Mouse (Mus musculus) thymus, adult 2 months (tissue): ENCODE measurements around the gene Tmem229a. TPM values are rescaled to one million over a fixed set of nuclear protein-coding genes. Genes with fewer than 3 reads are reported as not detected.

ENCODE experiments used
- DNase-seq: peaks from one replicate; pipeline ENCODE4 v3.0.0; 2021
- H3K27ac ChIP-seq: fragments of 200-500 bp; 2 replicates; pipeline ENCODE4 v1.5.1; 2012; ENCODE audit warnings: low read length, control low read depth; ENCODE audit not compliant: control insufficient read depth, insufficient read depth
- H3K27me3 ChIP-seq: fragments of 200-500 bp; 2 replicates; pipeline ENCODE4 v1.6.1; 2012; ENCODE audit warnings: mild to moderate bottlenecking, low read length, moderate library complexity, mixed read lengths; ENCODE audit not compliant: control insufficient read depth, insufficient read depth
- H3K36me3 ChIP-seq: fragments of 200-500 bp; 2 replicates; pipeline ENCODE4 v1.6.1; 2012; ENCODE audit warnings: mild to moderate bottlenecking, low read length, moderate library complexity; ENCODE audit not compliant: control insufficient read depth, insufficient read depth
- H3K4me1 ChIP-seq: fragments of 200-500 bp; replicated peaks from 2 replicates; pipeline ENCODE4 v1.6.1; 2012; ENCODE audit warnings: low read length; ENCODE audit not compliant: control insufficient read depth, insufficient read depth
- H3K4me3 ChIP-seq: fragments of 200-500 bp; 2 replicates; pipeline ENCODE4 v1.5.1; 2012; ENCODE audit warnings: mild to moderate bottlenecking, low read length, control low read depth, moderate library complexity; ENCODE audit not compliant: control insufficient read depth, insufficient read depth
- CTCF ChIP-seq: fragments of 200-500 bp; IDR thresholded peaks from 2 replicates; pipeline ENCODE4 v1.5.1; 2012; ENCODE audit warnings: mild to moderate bottlenecking, control low read depth, low read length, moderate library complexity, borderline replicate concordance; ENCODE audit not compliant: control insufficient read depth, poor library complexity, insufficient read depth; ENCODE audit errors: extremely low read depth
- POLR2A ChIP-seq: fragments of 200-500 bp; IDR thresholded peaks from 2 replicates; pipeline ENCODE4 v1.6.1; 2012; ENCODE audit warnings: mild to moderate bottlenecking, low read length, control low read depth, moderate library complexity; ENCODE audit not compliant: control insufficient read depth, poor library complexity, insufficient read depth; ENCODE audit errors: extremely low read depth
- WGBS: fragments of 180-500 bp; shearing (Covaris S2); methylation state at CpG from one replicate; pipeline ENCODE4 v1.1.7; 2018; 5-methylcytosine and 5-hydroxymethylcytosine counted together
- polyA plus RNA-seq: library from polyadenylated mRNA; depleted of rRNA; stranded (reverse); fragments of >200 nt; gene quantifications from 2 replicates; pipeline ENCODE4 v1.2.3, GENCODE M21; 2012; rRNA removed

Gene Tmem229a
- polyA plus RNA-seq, 1 experiment = 0.42 TPM

GRCm38 (mm10) chr6:24925076-24925785 lies 30.9 kb downstream of the Tmem229a start:
- H3K36me3 ChIP-seq = no peaks in the 10 kb centered on the region
- H3K27me3 ChIP-seq = no peaks in the 10 kb centered on the region
- no peak overlapping the region for H3K27ac ChIP-seq
- WGBS = 93% methylated on average over 11 of the region's 11 CpGs
- H3K4me3 ChIP-seq = no peak overlapping the region
- no peak for TF ChIP-seq POLR2A
- no peak for TF ChIP-seq CTCF
- no peaks in the 10 kb centered on the region for H3K4me1 ChIP-seq
- DNase-seq = no peak

- no peak for DNase-seq
- no peaks in the 10 kb centered on the region for H3K36me3 ChIP-seq
- no peak overlapping the region for H3K27ac ChIP-seq
- WGBS = 98% methylated on average over 2 of the region's 2 CpGs
- H3K4me1 ChIP-seq = no peaks in the 10 kb centered on the region
- H3K4me3 ChIP-seq = no peak overlapping the region
- H3K27me3 ChIP-seq = no peaks in the 10 kb centered on the region
- TF ChIP-seq CTCF (no peak), POLR2A (no peak)
Measured at GRCm38 (mm10) chr6:24913591-24913990, 42.5 kb downstream of the Tmem229a start.

GRCm38 (mm10) chr6:24910728-24911105 lies 45.4 kb downstream of the Tmem229a start:
- Histone ChIP-seq H3K27ac (no peak overlapping the region), H3K27me3 (no peaks in the 10 kb centered on the region), H3K36me3 (no peaks in the 10 kb centered on the region), H3K4me1 (no peaks in the 10 kb centered on the region), H3K4me3 (no peak overlapping the region)
- TF ChIP-seq CTCF = no peak
- TF ChIP-seq POLR2A = no peak
- DNase-seq = no peak

- no peaks in the 10 kb centered on the region for H3K4me1 ChIP-seq
- no peaks in the 10 kb centered on the region for H3K27me3 ChIP-seq
- WGBS = 73% methylated on average over 2 of the region's 2 CpGs
- H3K36me3 ChIP-seq = no peaks in the 10 kb centered on the region
- no peak for DNase-seq
- H3K27ac ChIP-seq = no peak overlapping the region
- TF ChIP-seq CTCF = no peak
- H3K4me3 ChIP-seq = no peak overlapping the region
Measured at GRCm38 (mm10) chr6:24910016-24910727, 45.9 kb downstream of the Tmem229a start.

- no peak for TF ChIP-seq CTCF
- no peak for TF ChIP-seq POLR2A
- no peaks in the 10 kb centered on the region for H3K36me3 ChIP-seq
- DNase-seq = no peak
- H3K27ac ChIP-seq = no peak overlapping the region
- no peaks in the 10 kb centered on the region for H3K4me1 ChIP-seq
- H3K27me3 ChIP-seq = no peaks in the 10 kb centered on the region
- H3K4me3 ChIP-seq = no peak overlapping the region
- WGBS = 88% methylated on average over 2 of the region's 2 CpGs
Measured at GRCm38 (mm10) chr6:24907824-24908223, 48.3 kb downstream of the Tmem229a start.

- no peak for DNase-seq
- Histone ChIP-seq H3K27ac (no peak overlapping the region), H3K4me1 (no peaks in the 10 kb centered on the region), H3K4me3 (no peak overlapping the region), H3K27me3 (no peaks in the 10 kb centered on the region), H3K36me3 (no peaks in the 10 kb centered on the region)
- WGBS = 83% methylated on average over 3 of the region's 3 CpGs
- TF ChIP-seq CTCF = no peak
- TF ChIP-seq POLR2A = no peak
Measured at GRCm38 (mm10) chr6:24905101-24905500, 51.0 kb downstream of the Tmem229a start.

Other genes starting within 250 kb of the Tmem229a start
- gene Hyal6, start 223.1 kb downstream of the Tmem229a start, polyA plus RNA-seq = not detected in 2 replicates
- not detected in 2 replicates for gene Hyal4, start 208.0 kb downstream of the Tmem229a start, polyA plus RNA-seq
- gene Spam1, start 165.1 kb downstream of the Tmem229a start, polyA plus RNA-seq = not detected in 2 replicates
- gene Hyal5, start 98.3 kb downstream of the Tmem229a start, polyA plus RNA-seq = not detected in 2 replicates